Mouse (Mus musculus) cerebellum, adult 9-10 months (tissue): ENCODE measurements around the gene Igfbp2.

Experiments used
- DNase-seq: peaks from one replicate; pipeline ENCODE4 v3.0.0; 2022

The Igfbp2 gene

GRCm38 (mm10) chr1:72823751-72824706 is at the start of gene Igfbp2:
Igfbp2 (plus strand) TSS chr1:72824503.
- DNase-seq, result no peak

- DNase-seq, result no peak
These were observed 45.5 kb upstream of the Igfbp2 start for GRCm38 (mm10) chr1:72778789-72779188.

GRCm38 (mm10) chr1:72780720-72781119 is 43.6 kb upstream of the Igfbp2 start:
- DNase-seq, result no peak

GRCm38 (mm10) chr1:72783341-72783740 is 41.0 kb upstream of the Igfbp2 start:
- DNase-seq, result no peak

GRCm38 (mm10) chr1:72784018-72784417 is 40.3 kb upstream of the Igfbp2 start:
- DNase-seq, result no peak

GRCm38 (mm10) chr1:72790670-72791069 is 33.6 kb upstream of the Igfbp2 start:
- DNase-seq, result no peak

- DNase-seq, result no peak
These were observed 32.6 kb upstream of the Igfbp2 start for GRCm38 (mm10) chr1:72791743-72792142.

GRCm38 (mm10) chr1:72792262-72792661 is 32.0 kb upstream of the Igfbp2 start:
- DNase-seq, result no peak

GRCm38 (mm10) chr1:72793230-72793629 is 31.1 kb upstream of the Igfbp2 start:
- no peak for DNase-seq

GRCm38 (mm10) chr1:72796128-72796527 is 28.2 kb upstream of the Igfbp2 start:
- DNase-seq, result no peak

- no peak for DNase-seq
These were observed 27.1 kb upstream of the Igfbp2 start for GRCm38 (mm10) chr1:72797102-72797665.

GRCm38 (mm10) chr1:72798441-72798840 is 25.9 kb upstream of the Igfbp2 start:
- no peak for DNase-seq

- no peak for DNase-seq
These were observed 20.3 kb upstream of the Igfbp2 start for GRCm38 (mm10) chr1:72804031-72804430.

- no peak for DNase-seq
These were observed 19.3 kb upstream of the Igfbp2 start for GRCm38 (mm10) chr1:72805037-72805436.

GRCm38 (mm10) chr1:72805476-72806043 is 18.7 kb upstream of the Igfbp2 start:
- DNase-seq, result no peak

GRCm38 (mm10) chr1:72806044-72806584 is 18.2 kb upstream of the Igfbp2 start:
- DNase-seq, result no peak

GRCm38 (mm10) chr1:72809304-72809703 is 15.0 kb upstream of the Igfbp2 start:
- DNase-seq, result no peak

GRCm38 (mm10) chr1:72809951-72810675 is 14.2 kb upstream of the Igfbp2 start:
- DNase-seq, result no peak

- DNase-seq, result no peak
These were observed 13.2 kb upstream of the Igfbp2 start for GRCm38 (mm10) chr1:72811061-72811460.

GRCm38 (mm10) chr1:72813089-72813638 is 11.1 kb upstream of the Igfbp2 start:
- no peak for DNase-seq

GRCm38 (mm10) chr1:72813639-72814403 is 10.5 kb upstream of the Igfbp2 start:
- no peak for DNase-seq

GRCm38 (mm10) chr1:72815184-72815583 is 9.1 kb upstream of the Igfbp2 start:
- no peak for DNase-seq
